Mouse (Mus musculus) urinary bladder, postnatal 25 days (tissue): ENCODE results near the gene Pbld1.
A peak's percentile ranks its signal among the peaks of the same experiment; 100 is the strongest.

Experiments
- DNase-seq: peaks from one replicate; pipeline ENCODE4 v3.0.0; 2022; ENCODE audit warnings: low spot score

The Pbld1 gene

DNA sequence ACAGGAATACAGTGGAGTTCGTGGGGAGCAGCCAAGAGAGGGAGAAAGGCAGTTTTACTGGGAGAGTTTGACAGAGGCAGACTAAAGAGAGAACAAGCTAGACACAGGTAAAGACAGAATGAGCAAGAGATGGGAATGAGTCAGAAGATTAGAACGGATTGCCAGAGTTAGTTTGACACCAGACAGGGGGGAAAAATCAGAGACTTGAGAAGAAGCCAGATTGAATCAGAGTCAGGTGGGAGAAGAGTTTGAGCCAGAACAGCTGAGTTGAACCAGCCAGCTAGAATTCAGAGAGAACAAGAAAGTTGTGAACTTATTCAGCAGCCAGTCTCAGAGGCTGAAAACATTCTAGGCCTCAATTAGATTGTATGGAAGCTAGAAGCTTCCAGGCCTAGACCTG, at the start of gene Pbld1:
Gene Pbld1 (plus strand): TSS at position 301 of the 400 bp plus-strand sequence.
- no peak for DNase-seq

DNA sequence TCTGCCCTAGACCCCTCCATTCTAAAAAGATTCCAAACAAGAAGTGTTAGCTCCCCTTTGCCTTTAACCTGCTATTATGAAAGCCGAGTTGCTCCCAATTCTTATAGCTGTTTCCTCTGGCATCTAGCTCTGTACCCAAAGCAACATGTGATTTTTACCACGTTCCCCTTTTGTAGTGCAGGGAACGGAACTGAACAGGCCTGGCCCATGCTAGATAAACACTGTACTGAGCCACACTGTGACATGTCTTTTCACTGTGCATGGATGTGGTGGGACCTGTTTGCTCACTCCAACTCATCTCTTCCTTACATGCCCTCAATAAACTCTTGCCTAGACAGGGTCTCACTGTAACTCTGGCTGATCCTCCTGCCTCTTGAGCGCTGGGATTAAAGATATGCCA, 49.7 kb upstream of the Pbld1 start:
- no peak for DNase-seq

DNA sequence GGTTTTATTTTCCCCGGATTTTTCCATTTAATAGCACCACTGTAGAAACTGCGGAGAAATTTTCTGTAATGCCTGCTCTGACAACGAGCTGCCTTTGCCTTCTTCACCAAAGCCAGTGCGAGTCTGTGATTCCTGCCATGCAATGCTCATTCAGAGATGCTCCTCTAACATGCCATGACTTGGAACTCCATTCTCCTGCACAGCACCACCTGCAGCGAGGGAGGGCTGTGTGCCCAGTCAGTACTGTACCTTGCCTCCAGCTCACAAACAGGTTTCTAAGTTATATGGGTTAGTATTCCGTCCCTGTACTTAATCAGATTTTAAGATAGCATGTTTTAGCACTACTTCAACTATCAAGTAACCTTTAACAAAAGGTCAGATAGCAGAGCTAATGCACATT, 48.4 kb upstream of the Pbld1 start:
- no peak for DNase-seq

DNA sequence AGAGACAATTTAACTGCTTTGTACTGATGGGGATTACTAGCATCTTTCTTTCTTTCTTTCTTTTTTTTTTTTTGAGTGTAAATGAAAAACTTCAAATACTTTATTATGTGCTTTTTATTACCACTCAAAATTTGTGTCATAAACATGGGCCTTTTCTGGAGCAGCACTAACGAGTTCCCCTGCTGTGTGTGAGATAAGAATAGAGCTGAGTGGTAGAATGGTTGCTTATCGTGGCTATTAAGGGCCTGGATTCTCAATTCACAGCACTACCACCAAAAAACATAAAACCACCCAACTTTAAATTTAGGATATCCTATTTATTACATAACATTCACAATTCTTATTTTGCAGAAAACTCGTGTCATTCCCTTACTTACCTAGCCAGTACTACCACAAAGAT, 46.5 kb upstream of the Pbld1 start:
- DNase-seq: no peak

DNA sequence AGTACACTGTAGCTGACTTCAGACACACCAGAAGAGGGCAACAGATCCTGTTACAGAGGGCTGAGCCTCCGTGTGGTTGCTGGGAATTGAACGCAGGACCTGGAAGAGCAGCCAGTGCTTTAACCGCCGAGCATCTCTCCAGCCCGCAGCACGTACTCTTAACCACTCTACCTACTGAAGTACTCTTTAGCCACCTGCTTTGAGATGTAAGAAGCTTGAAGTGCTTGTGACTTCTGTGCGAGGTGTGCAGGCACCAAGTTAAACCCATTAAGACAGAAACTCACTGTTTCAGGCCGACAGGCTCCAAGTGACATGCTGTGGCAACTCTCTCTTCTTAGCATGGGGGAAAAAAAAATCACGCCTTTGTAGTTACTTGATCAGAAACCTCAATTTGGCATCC, 45.8 kb upstream of the Pbld1 start:
- no peak for DNase-seq

DNA sequence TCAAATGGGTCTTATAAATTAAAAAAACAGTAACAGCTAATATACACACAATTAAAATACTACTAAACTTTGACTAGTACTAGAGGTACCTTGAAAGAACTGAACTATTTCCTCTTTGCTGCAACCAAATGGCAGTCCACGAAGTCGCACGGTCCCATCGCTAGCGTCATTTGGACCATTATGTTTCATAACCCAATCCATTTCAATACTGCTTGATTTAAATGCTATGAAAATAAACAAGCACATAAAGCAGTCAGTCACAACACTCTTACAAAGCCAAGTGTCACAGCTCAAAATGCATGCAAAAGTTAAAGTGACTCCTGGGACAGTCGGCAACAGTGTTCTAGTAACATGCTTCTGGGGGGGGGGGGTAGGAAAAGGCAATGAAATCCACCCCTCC, 40.7 kb upstream of the Pbld1 start:
- no peak for DNase-seq

DNA sequence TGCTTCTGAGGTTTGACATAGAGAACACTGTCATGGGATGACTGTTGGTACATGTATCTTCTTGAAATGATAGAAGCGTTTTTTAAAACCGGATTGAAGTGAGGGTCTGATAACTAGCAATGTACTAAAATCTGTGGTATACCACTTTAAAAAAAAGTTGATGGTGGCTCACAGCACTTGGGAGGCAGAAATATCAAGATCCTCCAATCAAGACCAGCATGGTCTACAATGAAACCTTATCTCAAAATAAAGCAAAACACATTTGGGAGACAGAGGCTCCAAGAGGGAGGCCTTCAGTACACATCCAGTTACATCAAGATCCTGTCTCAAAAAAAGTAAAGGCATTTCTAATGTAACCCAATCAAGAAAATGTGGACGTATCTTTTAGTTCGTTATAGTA, 38.3 kb upstream of the Pbld1 start:
- no peak for DNase-seq

DNA sequence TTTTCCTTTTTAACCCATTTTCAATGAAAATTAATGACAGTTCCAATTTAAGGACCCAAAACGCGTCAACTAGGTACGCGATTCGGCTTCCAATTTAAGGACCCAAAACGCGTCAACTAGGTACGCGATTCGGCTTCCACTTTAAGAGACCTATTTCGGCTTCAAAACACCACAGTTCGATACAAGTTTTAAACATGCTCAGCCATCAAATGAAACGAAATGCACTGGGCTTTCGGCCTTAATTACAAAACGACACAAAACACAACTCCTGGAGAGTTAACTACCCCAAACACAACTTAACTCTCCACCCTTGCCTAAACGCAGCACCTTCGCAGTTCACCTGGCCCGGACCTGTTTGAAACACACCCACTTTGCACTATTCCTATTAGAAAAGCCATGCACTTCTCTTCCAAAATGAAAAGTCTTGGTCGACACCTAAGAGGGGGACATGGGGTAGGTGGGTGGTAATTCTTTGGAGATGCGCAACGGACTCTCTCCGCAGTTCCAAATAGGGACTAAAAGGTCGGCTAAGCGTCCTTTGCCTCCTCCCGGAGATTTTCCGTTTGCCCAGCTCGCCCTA, 37.3 kb upstream of the Pbld1 start:
- peak; percentile 6 for DNase-seq

DNA sequence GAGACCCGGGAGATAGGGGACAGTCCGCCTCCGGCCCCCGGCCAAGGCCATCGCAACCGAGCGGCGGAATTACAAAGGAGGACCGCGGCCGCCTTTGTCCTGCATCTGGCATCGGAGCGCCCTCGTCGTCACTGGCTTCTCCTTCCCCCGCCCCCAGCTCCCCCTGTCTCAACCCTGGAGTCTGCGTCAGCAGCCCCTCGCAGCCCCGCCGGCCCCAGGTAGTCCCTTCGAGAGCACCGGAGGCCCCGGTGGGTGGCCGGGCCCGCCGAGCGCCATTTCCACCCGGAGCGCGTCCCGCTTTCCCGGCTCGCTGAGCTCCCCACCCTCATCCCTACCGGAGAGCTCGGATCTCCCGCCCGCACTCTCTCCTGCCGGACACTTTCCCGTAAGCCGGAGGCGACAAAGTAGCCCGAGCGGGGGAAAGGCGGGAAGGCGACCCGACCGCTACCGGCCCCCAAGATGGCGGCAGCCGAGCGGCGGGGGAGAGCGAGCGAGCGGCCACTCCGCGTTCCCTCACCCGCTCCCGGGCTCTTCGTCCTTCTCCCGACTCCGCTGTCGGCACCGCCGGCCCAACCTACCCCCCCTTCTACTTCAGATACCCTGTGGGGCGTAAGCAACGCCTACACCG, 36.7 kb upstream of the Pbld1 start:
- DNase-seq: peak; percentile 62

DNA sequence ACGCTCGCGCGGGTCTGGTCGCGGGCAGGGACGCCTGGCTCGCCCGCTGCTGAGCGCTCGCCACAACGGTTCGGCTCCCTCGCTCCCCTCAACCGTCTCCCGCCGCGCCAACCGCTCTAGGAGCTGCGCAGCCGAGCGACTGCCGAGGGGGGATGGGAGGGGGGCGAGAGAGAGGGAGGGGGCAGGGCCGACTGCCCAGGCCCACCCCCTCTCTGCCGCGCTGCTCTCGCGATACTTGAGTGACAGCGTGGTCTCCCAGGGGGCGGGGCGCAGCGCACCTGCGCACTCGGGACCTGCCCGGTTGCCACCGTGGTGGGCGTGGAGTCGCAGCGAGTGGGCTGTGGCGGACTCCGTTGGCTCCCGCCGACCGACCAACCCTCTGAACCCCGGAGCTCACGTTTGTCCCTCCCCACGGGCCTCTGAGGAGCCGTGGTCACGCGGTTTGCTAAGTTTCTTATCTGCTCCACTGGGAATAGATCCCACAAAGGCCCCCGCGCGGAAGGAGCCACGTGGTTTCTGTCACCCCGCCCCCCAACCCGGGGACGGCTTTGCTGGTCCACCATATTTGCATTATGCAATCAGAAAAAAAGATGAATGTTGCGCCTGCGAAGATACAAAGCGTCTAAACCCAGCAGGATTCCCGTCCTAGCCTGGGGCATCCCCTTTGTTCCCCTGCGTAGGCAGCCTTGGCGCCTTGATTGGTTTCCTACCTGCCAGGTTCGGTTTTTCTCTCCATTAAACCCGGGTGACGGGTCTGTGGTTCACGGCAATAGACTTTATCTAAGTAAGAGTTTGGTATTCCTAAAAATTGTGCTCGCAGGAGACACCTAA, 36.0 kb upstream of the Pbld1 start, which contains the start of the genes Hnrnph3 and Pbld2:
Gene Hnrnph3 (minus strand): TSS at position 469 of the 831 bp plus-strand sequence.
Gene Pbld2 (plus strand): TSS at position 567 of the 831 bp plus-strand sequence.
- peak; percentile 99 for DNase-seq

DNA sequence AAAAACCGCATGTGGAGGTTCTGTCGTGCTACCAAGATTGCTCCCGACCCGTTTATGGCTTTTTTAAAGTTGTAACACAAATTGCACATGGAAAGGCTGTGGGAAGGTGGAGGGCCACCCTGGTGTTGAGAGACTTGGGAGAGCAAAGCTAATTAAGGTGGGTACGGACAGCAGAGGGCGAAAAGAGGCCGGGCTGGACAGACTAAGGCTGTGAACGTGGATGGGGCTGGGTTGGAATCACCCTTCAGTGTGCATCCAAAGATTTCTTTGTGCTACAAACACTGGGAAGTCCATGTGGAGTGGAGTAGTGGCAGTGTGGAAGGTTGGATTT, 35.4 kb upstream of the Pbld1 start:
- DNase-seq: peak; percentile 57

DNA sequence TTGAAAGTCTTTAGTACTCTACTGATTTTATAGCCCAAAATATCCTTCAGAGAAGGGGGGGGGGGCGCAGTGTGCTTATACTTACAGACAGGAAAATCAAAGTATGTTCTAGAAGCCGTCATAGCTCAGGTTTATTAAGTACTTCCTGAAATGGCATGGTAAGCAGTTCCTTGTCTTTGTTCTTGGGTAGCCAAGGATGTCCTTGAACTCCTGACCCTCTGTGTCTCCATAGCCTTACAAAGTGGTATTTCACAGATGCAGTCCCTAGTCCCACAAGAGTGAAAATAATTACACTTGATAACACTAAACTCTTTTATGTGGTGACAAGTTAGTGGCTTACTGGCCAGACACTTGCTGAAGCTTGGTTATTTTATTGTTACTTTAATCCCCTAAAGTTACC, 34.9 kb upstream of the Pbld1 start:
- no peak for DNase-seq

DNA sequence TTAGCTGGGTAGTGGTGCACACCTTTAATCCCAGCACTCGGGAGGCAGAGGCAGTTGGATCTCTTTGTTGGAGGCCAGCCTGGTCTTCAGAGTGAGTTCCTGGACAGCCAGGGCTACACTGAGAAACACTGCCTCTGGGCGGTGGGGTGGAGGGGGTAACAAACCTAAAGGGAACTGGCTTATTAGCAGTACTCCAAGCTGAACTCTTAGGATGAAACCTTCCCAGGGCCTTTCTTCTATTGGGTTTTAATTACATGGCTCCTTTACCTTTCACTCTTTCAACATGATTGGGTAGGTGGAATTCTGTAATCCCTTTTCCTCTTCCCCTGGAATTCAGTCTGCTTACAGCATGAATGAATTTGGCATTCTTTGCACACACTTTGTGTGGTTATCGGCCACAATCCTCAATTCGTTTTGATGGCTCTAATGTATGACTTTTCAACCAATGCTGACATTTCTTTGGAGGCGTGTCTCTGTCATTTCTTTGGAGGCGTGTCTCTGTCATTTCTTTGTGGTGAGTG, 34.4 kb upstream of the Pbld1 start:
- no peak for DNase-seq

DNA sequence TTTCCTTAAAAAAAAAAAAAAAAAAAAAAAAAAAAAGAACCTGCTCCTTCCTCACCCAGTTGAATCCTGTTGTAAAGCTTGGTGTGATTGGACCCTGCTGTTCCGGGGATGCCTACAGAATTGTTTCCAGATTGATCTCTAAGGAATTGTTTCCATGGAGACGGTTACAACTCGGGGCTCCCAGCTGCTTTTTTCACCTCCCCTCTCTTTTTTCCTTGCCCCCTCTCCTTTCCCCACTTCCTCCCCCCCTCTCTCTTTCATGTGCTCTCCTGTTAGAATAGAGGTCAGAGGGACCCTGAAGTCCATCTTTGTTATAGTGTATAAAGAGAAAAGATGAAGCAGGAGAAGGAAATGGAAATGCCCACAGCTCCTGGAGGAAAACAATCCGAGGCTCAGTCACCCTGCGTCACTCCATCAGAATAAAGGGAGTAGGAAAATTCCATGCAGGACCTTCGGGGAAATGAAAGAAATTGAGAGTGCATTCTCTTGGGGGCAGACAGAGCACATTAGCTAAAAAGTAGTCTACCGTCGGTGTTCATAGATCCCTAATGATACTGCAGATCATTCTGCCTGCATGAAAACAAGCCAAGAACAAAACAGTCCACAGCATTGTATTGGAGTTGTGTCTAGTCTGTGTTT, 33.7 kb upstream of the Pbld1 start:
- DNase-seq: no peak

DNA sequence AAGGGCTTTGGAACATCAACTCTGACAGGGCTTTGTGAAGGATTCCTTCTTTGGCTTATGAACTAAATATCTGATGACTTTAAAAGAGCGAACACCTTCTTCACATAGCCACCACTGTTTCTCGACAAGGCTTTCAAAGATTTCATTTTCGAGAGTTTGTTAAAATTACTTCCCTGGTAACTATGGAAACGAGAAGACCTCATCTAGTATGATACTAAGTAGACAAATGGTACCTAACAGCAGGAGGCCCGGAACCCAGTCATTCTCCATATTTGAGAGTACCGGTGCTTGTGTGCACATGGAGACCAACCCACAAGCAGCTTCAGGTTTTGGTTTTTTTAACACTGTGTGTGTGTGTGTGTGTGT, 33.2 kb upstream of the Pbld1 start:
- no peak for DNase-seq

DNA sequence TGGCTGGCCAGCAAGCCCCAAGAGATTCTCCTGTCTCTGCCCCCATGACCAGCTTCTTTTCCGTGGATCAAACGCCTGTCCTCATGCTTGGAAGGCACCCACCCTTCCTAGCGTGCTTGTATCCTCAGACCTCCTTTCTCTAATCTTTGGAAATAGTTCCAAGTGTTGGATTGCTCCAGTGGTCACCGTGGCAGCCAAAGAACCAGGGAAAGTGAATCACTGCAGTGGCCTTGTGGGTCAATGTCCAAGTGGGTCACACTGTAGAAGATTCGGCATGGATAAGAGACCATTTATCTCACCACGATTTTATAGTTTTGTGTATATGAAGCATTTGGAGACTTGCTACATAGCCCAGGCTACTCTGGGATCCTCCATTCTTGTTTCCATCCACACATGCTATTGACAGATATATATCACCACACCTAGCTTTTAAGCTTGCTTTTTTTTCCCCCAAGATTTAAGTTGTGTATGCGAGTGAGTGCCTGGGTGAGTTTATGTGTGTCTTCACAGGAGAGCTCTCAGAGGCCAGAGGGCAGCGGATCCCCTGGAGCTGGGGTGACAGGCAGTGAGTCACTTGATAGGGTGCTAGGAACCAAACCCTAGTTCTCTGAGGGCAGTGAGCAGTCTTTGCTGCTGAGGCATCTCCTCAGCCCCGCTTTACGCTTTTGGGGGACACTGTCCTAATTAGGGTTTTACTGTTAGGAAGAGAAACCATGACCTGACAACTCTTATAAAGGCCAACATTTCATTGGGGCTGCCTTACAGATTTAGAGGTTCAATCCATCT, 32.4 kb upstream of the Pbld1 start:
- no peak for DNase-seq

DNA sequence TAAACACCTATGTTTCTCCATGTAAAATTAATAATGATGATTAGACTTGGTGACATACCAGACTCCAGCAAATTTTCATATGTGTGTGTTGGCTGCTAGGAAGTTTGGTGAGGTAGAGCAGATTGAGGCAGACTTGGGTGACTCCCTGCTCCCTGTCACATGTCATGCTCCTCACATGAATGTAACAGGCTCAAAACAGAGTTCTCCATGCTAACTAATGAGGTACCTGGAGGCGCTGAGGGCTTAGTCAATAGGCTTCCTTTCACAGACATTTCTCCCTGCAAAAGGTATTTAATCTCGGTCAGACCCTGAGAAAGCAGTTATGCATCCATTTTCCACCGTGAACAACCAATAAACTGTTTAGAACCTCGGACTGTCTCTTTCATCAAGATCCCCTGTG, 31.6 kb upstream of the Pbld1 start:
- DNase-seq: no peak

DNA sequence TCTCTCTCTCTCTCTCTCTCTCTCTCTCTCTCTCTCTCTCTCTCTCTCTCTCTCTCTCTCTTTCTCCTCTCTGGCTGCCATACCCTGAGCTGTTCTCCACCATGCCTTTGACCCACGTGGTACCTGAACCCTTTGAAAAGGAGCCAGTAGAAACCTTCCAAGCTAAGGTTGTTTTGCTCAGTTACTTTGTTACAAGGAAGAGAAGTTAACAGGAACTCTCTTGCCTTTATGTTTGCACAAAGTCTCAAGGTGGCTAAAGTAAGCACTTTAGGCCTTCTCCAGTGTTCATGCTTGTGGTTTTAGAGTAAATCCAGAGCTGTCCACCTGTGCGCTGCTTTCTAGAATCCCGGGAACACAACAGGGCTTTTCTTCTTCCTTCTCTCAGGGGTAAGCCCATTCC, 27.7 kb upstream of the Pbld1 start:
- DNase-seq: no peak

DNA sequence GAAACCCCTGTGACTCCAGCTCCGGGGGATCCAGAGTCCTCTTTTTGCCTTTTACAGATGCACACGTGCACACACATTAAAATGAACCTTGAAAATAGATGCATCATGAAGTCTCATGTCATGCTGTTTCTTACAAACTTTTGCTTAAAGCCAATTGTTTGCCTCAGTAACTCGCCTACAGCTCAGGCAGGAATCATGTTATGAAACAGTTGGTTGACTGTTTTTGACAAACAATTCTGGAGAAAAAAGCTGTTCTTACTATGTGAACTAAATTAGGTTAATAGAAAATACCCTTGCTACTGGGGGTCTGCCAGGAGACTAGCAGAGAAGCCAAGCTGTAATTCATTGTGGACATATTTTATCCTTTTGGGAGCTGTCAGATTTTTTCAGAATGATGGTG, 27.0 kb upstream of the Pbld1 start:
- DNase-seq: no peak

DNA sequence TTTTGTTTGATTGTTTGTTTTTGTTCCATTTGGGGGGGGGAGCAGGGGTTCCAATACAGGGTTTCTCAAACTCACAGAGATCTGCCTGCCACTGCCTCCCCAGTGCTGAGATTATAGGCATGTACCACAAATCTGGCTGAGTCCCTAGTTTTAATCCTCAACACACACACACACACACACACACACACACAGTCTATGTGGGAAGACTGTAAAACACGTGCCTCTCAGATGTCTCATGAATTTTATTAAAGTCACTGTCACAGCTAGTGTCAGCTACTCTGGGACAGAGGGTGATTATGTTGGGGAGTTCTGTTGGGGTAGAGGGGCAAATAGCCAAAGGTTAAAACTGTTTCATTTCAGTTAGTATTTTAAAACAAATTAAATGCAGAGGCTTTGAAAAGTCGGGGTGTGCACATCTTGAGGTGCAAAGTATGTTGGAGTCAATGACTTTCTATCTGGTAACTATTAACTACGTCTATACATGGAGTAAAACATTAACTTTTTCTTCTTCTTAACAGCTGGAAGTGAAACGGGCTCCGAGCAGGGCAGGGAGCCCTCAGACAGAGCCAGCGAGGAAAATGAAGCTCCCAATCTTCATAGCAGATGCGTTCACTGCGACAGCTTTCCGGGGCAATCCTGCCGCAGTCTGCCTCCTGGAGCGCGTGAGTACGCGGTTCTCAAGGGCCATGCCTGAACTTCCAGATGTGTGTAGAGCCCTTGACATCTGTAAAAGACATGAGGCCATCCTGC, 21.2 kb upstream of the Pbld1 start:
- DNase-seq: no peak
